Mouse (Mus musculus) kidney, adult 2 months (tissue): ENCODE data around the gene Atp2b2.

Experiments used
- CTCF ChIP-seq: fragments of 200-500 bp; conservative IDR thresholded peaks from 2 replicates; pipeline ENCODE4 v1.5.1; 2011; ENCODE audit warnings: low read depth, mild to moderate bottlenecking, control low read depth, low read length, moderate library complexity, mixed read lengths; ENCODE audit not compliant: insufficient read depth, insufficient read length
- POLR2A ChIP-seq: fragments of 200-500 bp; IDR thresholded peaks from one replicate; pipeline ENCODE4 v1.6.1; 2011; ENCODE audit warnings: low read depth, low read length, control low read depth

DNA sequence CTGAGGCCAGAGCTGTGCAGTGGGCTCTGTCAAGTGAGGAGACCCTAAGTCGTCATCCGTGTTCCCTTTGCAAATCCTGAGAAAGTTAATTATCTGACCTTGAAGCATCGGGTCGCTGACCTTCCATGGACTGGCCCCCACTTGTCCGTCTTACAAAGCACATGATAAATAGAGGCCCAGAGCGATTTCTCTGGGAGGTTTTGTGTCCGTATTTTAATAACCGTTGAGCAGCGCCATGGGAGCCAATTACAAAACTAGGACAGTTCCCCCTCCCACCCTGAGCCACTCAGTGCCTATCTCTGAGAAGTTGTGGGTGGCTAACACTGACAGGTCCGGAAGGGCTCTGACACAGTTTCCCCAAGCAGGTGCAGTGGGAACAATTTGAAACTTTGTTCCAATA, 32.5 kb upstream of the Atp2b2 start:
- TF ChIP-seq CTCF (no peak), POLR2A (no peak)
